Mouse (Mus musculus) lung, postnatal 36 days (tissue): ENCODE results near the gene Nav3.
"Not testable (repeated sequence)": the region's sequence is repeated elsewhere in the genome, so short reads cannot be mapped to it uniquely, and the experiment has no call there.

Experiments used
- DNase-seq: peaks from one replicate; pipeline ENCODE4 v3.0.0; 2022; ENCODE audit warnings: mixed read lengths

Gene Nav3

GRCm38 (mm10) chr10:110037547-110037946 lies 418.5 kb downstream of the Nav3 start:
- DNase-seq = no peak

GRCm38 (mm10) chr10:110034582-110035099 lies 421.4 kb downstream of the Nav3 start:
- no peak for DNase-seq

GRCm38 (mm10) chr10:110024897-110025296 lies 431.1 kb downstream of the Nav3 start:
- not testable (repeated sequence) for DNase-seq

GRCm38 (mm10) chr10:110022100-110022499 lies 433.9 kb downstream of the Nav3 start:
- no peak for DNase-seq

GRCm38 (mm10) chr10:110019266-110019866 lies 436.6 kb downstream of the Nav3 start:
- no peak for DNase-seq

- DNase-seq = not testable (repeated sequence)
These were observed 454.7 kb downstream of the Nav3 start for GRCm38 (mm10) chr10:110001328-110001727.

GRCm38 (mm10) chr10:110000755-110001247 lies 455.2 kb downstream of the Nav3 start:
- DNase-seq = no peak

GRCm38 (mm10) chr10:109999904-110000303 lies 456.1 kb downstream of the Nav3 start:
- no peak for DNase-seq

GRCm38 (mm10) chr10:109994302-109994701 lies 461.7 kb downstream of the Nav3 start:
- DNase-seq = no peak

- DNase-seq = no peak
These were observed 470.0 kb downstream of the Nav3 start for GRCm38 (mm10) chr10:109985824-109986485.

GRCm38 (mm10) chr10:109976351-109976750 lies 479.7 kb downstream of the Nav3 start:
- DNase-seq = no peak

GRCm38 (mm10) chr10:109974177-109974576 lies 481.8 kb downstream of the Nav3 start:
- no peak for DNase-seq

- no peak for DNase-seq
These were observed 482.5 kb downstream of the Nav3 start for GRCm38 (mm10) chr10:109973483-109973882.

GRCm38 (mm10) chr10:109950296-109950695 lies 505.7 kb downstream of the Nav3 start:
- no peak for DNase-seq

- DNase-seq = no peak
These were observed 526.7 kb downstream of the Nav3 start for GRCm38 (mm10) chr10:109929319-109929622.

- DNase-seq = no peak
These were observed 527.3 kb downstream of the Nav3 start for GRCm38 (mm10) chr10:109928547-109929318.

GRCm38 (mm10) chr10:109926149-109926548 lies 529.9 kb downstream of the Nav3 start:
- no peak for DNase-seq

GRCm38 (mm10) chr10:109924136-109924535 lies 531.9 kb downstream of the Nav3 start:
- DNase-seq = no peak

- DNase-seq = peak; percentile 5
These were observed 534.6 kb downstream of the Nav3 start for GRCm38 (mm10) chr10:109921368-109921767.

GRCm38 (mm10) chr10:109920607-109921187 lies 535.3 kb downstream of the Nav3 start:
- DNase-seq = peak; percentile 55

GRCm38 (mm10) chr10:109919515-109919914 lies 536.5 kb downstream of the Nav3 start:
- no peak for DNase-seq

GRCm38 (mm10) chr10:109907206-109907605 lies 548.8 kb downstream of the Nav3 start:
- no peak for DNase-seq

GRCm38 (mm10) chr10:109906413-109906785 lies 549.6 kb downstream of the Nav3 start:
- no peak for DNase-seq
